Mouse (Mus musculus): ENCODE measurements around the gene Mapkap1. TPM values are rescaled to one million over a fixed set of nuclear protein-coding genes. Genes with fewer than 3 reads are reported as not detected.
A peak's percentile ranks its signal among the peaks of the same experiment; 100 is the strongest.
"Not testable (repeated sequence)": the region's sequence is repeated elsewhere in the genome, so short reads cannot be mapped to it uniquely, and the experiment has no call there.

The Mapkap1 gene
- polyA plus RNA-seq, 1 experiment: 49.4 TPM

GRCm38 (mm10) chr2:34473775-34474174 lies 67.2 kb downstream of the Mapkap1 start:
- H3K4me3 ChIP-seq (ENCODE audit: insufficient read depth, low read depth, low read length): no peak overlapping the region
- peaks cover 15% of the 10 kb centered on the region; the same call in 1 of the 2 replicates for H3K4me1 ChIP-seq (ENCODE audit: control insufficient read depth, insufficient read depth, low read length)
- DNase-seq: no peak
- 72% methylated on average over 3 of the region's 3 CpGs for WGBS
- H3K27ac ChIP-seq (ENCODE audit: insufficient read depth, low read depth, low read length): no peak overlapping the region
- no peaks in the 10 kb centered on the region for H3K36me3 ChIP-seq (ENCODE audit: control insufficient read depth, insufficient read depth, low read length)
- TF ChIP-seq POLR2A (IDR thresholded peaks at IDR 0.05; ENCODE audit: low read depth, low read length): no peak
- TF ChIP-seq CTCF (conservative IDR thresholded peaks at IDR 0.05; ENCODE audit: insufficient read depth, insufficient read length, low read depth, low read length): no peak
- H3K27me3 ChIP-seq (replicated peaks; ENCODE audit: control insufficient read depth, insufficient read depth, low read length): no peaks in the 10 kb centered on the region

- H3K27ac ChIP-seq (ENCODE audit: insufficient read depth, low read depth, low read length): no peak overlapping the region
- H3K36me3 ChIP-seq (ENCODE audit: control insufficient read depth, insufficient read depth, low read length): no peaks in the 10 kb centered on the region
- H3K27me3 ChIP-seq (replicated peaks; ENCODE audit: control insufficient read depth, insufficient read depth, low read length): no peaks in the 10 kb centered on the region
- peak; percentile 45 for DNase-seq
- 41% methylated on average over 4 of the region's 4 CpGs for WGBS
- H3K4me3 ChIP-seq (ENCODE audit: insufficient read depth, low read depth, low read length): no peak overlapping the region
- H3K4me1 ChIP-seq (ENCODE audit: control insufficient read depth, insufficient read depth, low read length): peaks cover 12% of the 10 kb centered on the region; the same call in 1 of the 2 replicates
- TF ChIP-seq CTCF (conservative IDR thresholded peaks at IDR 0.05; ENCODE audit: insufficient read depth, insufficient read length, low read depth, low read length) (no peak), POLR2A (IDR thresholded peaks at IDR 0.05; ENCODE audit: low read depth, low read length) (no peak)
These were observed 74.8 kb downstream of the Mapkap1 start for GRCm38 (mm10) chr2:34481401-34481800.

GRCm38 (mm10) chr2:34482102-34482501 lies 75.5 kb downstream of the Mapkap1 start:
- WGBS: 56% methylated on average over 3 of the region's 3 CpGs
- Histone ChIP-seq H3K4me1 (ENCODE audit: control insufficient read depth, insufficient read depth, low read length) (peaks cover 10% of the 10 kb centered on the region; the same call in 1 of the 2 replicates), H3K27ac (ENCODE audit: insufficient read depth, low read depth, low read length) (no peak overlapping the region), H3K27me3 (replicated peaks; ENCODE audit: control insufficient read depth, insufficient read depth, low read length) (no peaks in the 10 kb centered on the region), H3K4me3 (ENCODE audit: insufficient read depth, low read depth, low read length) (no peak overlapping the region), H3K36me3 (ENCODE audit: control insufficient read depth, insufficient read depth, low read length) (no peaks in the 10 kb centered on the region)
- TF ChIP-seq CTCF (conservative IDR thresholded peaks at IDR 0.05; ENCODE audit: insufficient read depth, insufficient read length, low read depth, low read length): no peak
- TF ChIP-seq POLR2A (IDR thresholded peaks at IDR 0.05; ENCODE audit: low read depth, low read length): no peak
- DNase-seq: peak; percentile 22

GRCm38 (mm10) chr2:34482531-34482930 lies 76.0 kb downstream of the Mapkap1 start:
- Histone ChIP-seq H3K36me3 (ENCODE audit: control insufficient read depth, insufficient read depth, low read length) (no peaks in the 10 kb centered on the region), H3K27ac (ENCODE audit: insufficient read depth, low read depth, low read length) (no peak overlapping the region), H3K4me3 (ENCODE audit: insufficient read depth, low read depth, low read length) (no peak overlapping the region), H3K4me1 (ENCODE audit: control insufficient read depth, insufficient read depth, low read length) (peaks cover 10% of the 10 kb centered on the region; the same call in 1 of the 2 replicates), H3K27me3 (replicated peaks; ENCODE audit: control insufficient read depth, insufficient read depth, low read length) (no peaks in the 10 kb centered on the region)
- peak; percentile 16 for DNase-seq
- WGBS: 64% methylated on average over 3 of the region's 3 CpGs
- no peak for TF ChIP-seq POLR2A (IDR thresholded peaks at IDR 0.05; ENCODE audit: low read depth, low read length)
- TF ChIP-seq CTCF (conservative IDR thresholded peaks at IDR 0.05; ENCODE audit: insufficient read depth, insufficient read length, low read depth, low read length): no peak

- TF ChIP-seq POLR2A (IDR thresholded peaks at IDR 0.05; ENCODE audit: low read depth, low read length) (no peak), CTCF (conservative IDR thresholded peaks at IDR 0.05; ENCODE audit: insufficient read depth, insufficient read length, low read depth, low read length) (no peak)
- Histone ChIP-seq H3K27ac (ENCODE audit: insufficient read depth, low read depth, low read length) (no peak overlapping the region), H3K36me3 (ENCODE audit: control insufficient read depth, insufficient read depth, low read length) (no peaks in the 10 kb centered on the region), H3K4me1 (ENCODE audit: control insufficient read depth, insufficient read depth, low read length) (peaks cover 8% of the 10 kb centered on the region; the same call in 1 of the 2 replicates), H3K27me3 (replicated peaks; ENCODE audit: control insufficient read depth, insufficient read depth, low read length) (no peaks in the 10 kb centered on the region), H3K4me3 (ENCODE audit: insufficient read depth, low read depth, low read length) (no peak overlapping the region)
- 60% methylated on average over 7 of the region's 7 CpGs for WGBS
- DNase-seq: peak; percentile 16
These were observed 80.7 kb downstream of the Mapkap1 start for GRCm38 (mm10) chr2:34487281-34487680.

- Histone ChIP-seq H3K4me1 (ENCODE audit: control insufficient read depth, insufficient read depth, low read length) (no peaks in the 10 kb centered on the region; the same call in 1 of the 2 replicates), H3K27ac (ENCODE audit: insufficient read depth, low read depth, low read length) (peak overlapping the region; percentile 45), H3K27me3 (replicated peaks; ENCODE audit: control insufficient read depth, insufficient read depth, low read length) (no peaks in the 10 kb centered on the region), H3K4me3 (ENCODE audit: insufficient read depth, low read depth, low read length) (no peak overlapping the region), H3K36me3 (ENCODE audit: control insufficient read depth, insufficient read depth, low read length) (no peaks in the 10 kb centered on the region; the same call in 1 of the 2 replicates)
- WGBS: 43% methylated on average over 3 of the region's 3 CpGs
- TF ChIP-seq CTCF (conservative IDR thresholded peaks at IDR 0.05; ENCODE audit: insufficient read depth, insufficient read length, low read depth, low read length): no peak
- DNase-seq: peak; percentile 22
These were observed 97.6 kb downstream of the Mapkap1 start for GRCm38 (mm10) chr2:34503975-34504730.

GRCm38 (mm10) chr2:34506162-34506561 lies 99.6 kb downstream of the Mapkap1 start:
- H3K27ac ChIP-seq (ENCODE audit: insufficient read depth, low read depth, low read length); DNase-seq; H3K4me1 ChIP-seq (ENCODE audit: control insufficient read depth, insufficient read depth, low read length); H3K36me3 ChIP-seq (ENCODE audit: control insufficient read depth, insufficient read depth, low read length); H3K27me3 ChIP-seq (replicated peaks; ENCODE audit: control insufficient read depth, insufficient read depth, low read length); H3K4me3 ChIP-seq (ENCODE audit: insufficient read depth, low read depth, low read length): not testable (repeated sequence)
- WGBS: 95% methylated on average over 2 of the region's 2 CpGs
